Mouse (Mus musculus): Measurements from ENCODE around the gene Luzp2. TPM values are rescaled to one million over a fixed set of nuclear protein-coding genes. Genes with fewer than 3 reads are reported as not detected.

The Luzp2 gene
- under 1 TPM; 0.07 to 0.12 (median 0.09) TPM for total RNA-seq (2022)

DNA sequence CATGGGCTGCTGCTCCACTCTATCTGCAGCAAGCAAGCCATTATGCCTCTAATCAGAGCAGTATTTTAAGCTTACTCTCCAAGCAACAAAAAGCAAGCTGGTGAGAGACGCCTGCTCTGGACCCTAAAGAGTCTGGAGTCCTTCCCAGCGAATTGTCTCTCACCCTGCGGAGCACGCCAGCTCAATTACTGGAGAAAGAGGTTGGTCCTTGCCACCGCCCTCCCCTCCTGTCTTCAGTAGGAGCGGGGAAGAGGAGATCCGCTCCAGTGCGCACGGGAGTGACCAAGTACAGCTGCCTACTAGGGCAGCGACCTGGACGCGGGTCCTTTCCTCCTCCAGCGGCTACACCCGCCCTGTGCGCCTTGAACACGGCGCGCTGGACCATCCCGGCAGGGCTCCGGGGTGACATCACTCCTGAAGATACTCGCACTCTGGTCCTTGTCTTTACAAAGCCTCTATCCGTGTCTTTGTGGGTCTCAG lies at the start of gene Luzp2:
Gene Luzp2, plus strand, starts transcription at position 127 of the 480 bp plus-strand sequence.
- DNase-seq (ENCODE audit: low spot score in 2 of 2) = no peak

GRCm38 (mm10) chr7:54787456-54787855 lies 47.8 kb upstream of the Luzp2 start:
- no peak for DNase-seq (ENCODE audit: low spot score in 2 of 2)

GRCm38 (mm10) chr7:54818606-54819005 lies 16.7 kb upstream of the Luzp2 start:
- DNase-seq (ENCODE audit: low spot score in 2 of 2) = no peak

DNA sequence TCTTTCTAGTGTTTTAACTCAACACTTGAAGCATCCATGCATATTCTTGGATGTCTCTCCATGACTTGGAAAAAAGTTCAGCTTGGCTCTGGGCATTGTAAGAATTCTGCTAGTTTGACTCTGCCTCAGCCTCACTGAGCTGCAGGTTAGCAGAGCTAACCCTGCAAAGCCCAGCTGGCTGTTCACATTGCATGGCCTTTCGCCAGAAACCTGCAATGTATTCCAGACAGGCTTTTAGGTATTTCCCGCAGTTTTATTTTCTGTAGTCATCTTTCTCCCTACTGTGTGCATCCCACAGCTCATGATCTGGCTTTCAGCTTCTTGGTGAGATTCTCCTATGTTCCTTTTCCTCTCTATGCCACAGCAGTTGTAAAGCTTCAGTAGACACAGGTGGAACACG lies 6.5 kb upstream of the Luzp2 start:
- DNase-seq (ENCODE audit: low spot score in 2 of 2) = no peak

GRCm38 (mm10) chr7:54835911-54836352 lies 634 bp downstream of the Luzp2 start:
- no peak for DNase-seq (ENCODE audit: low spot score in 2 of 2)

DNA sequence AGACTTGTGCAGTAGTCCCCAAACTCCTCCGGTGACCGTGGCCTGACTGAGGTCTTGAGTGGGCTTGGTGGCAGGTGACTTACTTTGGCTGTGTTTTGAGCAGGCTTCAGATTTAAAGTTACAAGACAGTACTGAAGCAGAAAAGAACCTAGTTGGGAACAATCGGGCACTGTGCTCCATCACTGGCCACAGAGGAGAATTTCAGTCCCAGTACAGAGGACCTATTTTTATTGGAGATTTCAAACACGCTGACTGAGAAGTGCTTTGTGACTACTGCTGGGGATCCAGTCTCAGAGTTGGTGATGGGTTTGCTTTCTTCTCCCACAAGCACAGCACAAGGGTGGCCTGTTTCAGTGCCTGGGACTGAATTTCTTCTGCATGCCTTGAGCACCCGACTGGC lies 1.1 kb downstream of the Luzp2 start:
- no peak for DNase-seq (ENCODE audit: low spot score in 2 of 2)

- DNase-seq (ENCODE audit: low spot score in 2 of 2) = no peak
These were observed 7.6 kb downstream of the Luzp2 start for GRCm38 (mm10) chr7:54842807-54843335.

DNA sequence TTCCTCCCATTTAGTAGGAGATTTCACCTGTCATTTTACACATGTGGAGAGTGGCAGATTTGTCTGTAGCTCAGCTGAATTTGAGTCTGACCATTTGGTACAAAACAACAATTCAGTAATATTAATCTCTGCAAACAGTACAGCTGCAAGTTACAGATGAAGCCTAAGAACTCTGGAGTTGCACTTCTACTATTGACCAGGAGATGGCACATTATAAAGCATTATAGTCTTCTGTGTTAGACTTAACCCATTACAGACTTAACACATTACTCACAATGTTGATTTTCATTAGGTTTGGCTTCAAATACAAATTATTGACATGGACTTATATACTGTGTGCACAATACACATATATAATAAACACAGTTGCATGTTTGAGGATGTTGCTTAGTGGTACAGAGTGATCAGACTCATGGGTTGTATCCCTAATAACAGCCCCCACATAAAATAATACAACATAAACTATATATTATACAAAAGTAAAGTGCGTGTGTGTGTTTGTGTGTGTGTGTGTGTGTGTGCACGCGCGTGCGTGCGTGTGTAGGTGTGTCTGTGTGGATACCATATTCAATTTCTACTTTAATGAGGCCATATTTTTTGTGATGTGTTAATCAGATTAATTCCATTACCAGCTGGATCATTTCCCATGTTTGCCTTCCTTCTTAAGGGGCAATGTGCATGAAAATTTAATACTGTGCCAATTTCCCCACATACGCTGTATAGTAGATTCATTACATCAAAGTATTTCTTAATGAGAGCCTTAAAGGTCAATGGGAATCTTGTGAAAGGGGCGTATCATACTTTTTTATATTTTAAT lies 10.8 kb downstream of the Luzp2 start:
- DNase-seq (ENCODE audit: low spot score in 2 of 2) = no peak

DNA sequence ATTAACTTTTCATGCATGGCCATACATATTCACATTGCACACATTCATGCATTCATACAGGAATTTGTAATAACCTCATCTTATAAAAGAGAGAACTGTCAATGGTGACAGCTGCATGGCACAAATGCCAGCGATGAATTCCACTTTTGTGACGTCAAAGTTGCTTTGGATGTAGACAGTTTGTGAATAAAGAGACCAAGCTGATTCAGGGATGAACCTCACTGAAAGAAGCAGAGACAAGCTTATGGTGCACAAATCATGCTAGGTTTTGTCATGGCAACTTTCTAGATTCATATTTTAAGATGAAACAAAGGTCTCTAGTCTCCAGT lies 11.4 kb downstream of the Luzp2 start:
- DNase-seq (ENCODE audit: low spot score in 2 of 2) = no peak

DNA sequence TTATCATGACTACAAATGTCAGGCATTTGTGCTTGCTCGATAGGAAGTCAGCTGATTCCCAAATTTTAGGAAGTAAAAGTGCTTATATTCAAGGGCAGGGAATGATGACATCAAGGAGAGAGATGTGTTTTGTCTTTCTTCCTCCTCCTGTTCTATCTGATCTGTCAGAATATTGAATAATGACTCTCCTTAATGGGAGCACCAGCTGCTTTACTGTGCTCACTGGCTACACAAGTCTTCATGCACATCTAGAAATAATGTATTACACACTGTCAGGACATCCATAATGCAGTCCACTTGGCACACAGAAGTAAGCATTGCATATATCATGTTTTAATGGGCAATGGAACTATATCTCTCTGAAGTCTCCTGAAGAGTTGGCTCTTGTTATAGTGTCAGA lies 17.6 kb downstream of the Luzp2 start:
- DNase-seq (ENCODE audit: low spot score in 2 of 2) = no peak

DNA sequence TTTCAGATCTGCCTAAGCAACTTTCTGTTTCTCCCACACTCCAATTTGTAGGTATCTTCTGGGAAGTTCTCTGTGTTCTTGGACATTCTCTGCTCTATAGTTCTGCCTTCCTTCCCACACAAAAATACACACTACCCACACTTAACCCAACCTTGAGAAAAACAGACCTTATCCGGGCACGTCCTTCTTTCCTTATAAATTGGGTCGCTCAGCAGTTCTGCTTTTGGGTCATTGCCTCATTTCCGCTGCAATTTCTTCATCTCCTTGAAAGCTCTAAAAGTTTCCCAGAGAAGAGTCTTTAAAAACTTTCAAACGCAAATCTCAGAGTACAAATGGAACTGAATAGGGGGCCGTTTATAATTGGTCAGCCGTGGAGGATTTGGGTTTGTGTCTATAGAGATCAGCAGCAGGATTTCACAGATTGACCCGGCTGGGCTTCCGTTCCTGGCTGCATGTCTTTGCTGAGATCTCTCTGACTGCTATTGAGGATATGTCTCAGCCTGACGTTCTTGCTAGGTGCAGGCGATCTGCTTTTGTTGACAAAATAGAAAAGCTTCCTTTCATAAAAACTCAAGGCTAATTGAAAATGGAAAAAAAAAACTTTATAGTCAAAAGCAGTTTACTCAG lies 26.0 kb downstream of the Luzp2 start:
- DNase-seq (ENCODE audit: low spot score in 2 of 2) = no peak

- no peak for DNase-seq (ENCODE audit: low spot score in 2 of 2)
These were observed 43.8 kb downstream of the Luzp2 start for GRCm38 (mm10) chr7:54878928-54879644.

GRCm38 (mm10) chr7:54893709-54894627 lies 58.7 kb downstream of the Luzp2 start:
- no peak for DNase-seq (ENCODE audit: low spot score in 2 of 2)

DNA sequence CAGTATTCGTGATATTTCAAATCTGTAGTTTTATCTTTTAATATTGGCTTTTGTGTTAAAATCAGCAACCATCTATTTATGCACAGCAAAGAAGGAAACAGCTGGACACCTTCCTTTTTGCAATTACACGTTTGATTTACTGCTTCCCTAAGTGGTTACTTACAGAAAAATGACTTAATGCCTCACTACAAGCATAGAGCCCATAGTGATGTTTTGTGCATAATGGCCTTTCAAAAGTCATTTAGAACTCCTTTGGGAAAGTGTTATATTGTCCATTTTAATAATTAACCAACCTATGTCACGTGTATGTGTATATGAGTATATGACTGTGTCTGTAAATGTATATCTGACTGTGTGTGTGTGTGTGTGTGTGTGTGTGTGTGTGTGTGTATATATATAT lies 63.3 kb downstream of the Luzp2 start:
- no peak for DNase-seq (ENCODE audit: low spot score in 2 of 2)

DNA sequence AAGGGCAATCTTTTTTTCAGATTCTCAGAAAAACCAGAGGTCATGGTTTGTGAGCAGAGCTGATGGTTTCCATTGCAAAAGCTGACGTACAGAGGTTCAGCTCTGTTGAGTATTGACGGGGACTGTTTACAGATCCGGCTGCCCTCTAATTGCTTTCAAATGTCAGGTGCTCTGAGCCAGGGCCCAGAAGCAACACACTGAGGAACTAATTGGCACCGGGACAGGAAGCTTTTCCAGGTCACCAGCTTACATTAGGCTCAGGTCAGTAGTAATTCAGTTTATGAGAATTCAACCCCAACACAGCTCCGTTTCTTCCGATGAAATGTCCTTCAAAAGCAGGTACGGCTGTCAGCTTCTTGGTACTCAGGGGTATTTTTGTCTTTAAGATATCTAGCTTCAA lies 74.7 kb downstream of the Luzp2 start:
- no peak for DNase-seq (ENCODE audit: low spot score in 2 of 2)

DNA sequence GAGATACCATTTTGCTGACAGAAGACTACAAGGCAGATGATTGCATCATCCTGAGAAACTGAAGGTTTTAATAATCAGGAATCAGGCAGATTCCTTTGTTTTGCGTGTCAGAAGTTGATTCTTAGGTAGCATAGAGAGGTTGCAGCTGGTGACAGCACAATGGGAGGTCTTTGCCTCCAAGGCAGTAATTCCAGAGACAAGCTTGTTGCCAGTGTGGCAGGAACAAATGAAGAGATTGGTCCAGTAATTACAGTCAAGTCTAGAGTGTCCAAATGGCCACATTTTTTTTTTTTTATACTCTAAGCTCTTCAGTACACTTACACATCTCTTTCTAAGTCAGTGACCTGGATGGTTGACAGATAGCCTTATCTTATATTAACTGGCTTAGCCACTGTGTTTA lies 78.7 kb downstream of the Luzp2 start:
- DNase-seq (ENCODE audit: low spot score in 2 of 2) = no peak

DNA sequence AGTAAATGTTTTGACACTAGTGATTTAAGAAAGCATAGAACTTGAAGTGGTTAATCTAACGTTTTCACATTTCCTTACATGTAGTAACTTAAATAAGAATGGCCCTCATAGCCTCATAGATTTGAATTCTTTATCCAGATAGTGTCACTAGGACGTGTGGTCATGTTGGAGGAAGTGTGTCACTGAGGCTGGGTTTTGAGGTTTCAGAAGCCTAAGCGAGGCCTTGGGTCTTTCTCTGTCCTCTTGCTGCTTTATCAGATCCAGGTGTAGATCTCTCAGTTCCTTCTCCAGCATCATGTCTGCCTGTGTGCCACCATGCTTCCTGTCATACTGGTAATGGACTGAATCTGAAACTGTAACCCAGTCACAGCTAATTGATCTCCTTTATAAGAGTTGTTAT lies 86.7 kb downstream of the Luzp2 start:
- no peak for DNase-seq (ENCODE audit: low spot score in 2 of 2)

DNA sequence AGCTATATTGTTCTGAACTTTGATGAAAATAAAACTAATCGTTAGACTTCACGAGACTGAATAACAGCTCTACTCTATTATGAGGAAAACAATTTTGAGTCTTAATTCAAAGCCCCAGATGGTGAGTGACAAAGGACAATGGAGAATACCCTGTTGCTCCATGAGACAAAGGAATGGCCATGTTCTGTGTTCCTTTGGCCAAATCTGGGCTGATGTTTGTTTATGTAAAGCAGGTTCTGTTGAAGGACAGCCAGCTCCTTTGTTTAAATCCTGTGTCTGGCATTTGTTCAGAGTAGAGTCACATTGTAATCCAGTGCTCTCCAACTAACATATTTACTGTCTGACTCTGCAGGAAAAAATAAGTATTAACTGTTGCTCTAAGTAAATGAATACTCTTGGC lies 121.5 kb downstream of the Luzp2 start:
- DNase-seq (ENCODE audit: low spot score in 2 of 2) = no peak

- no peak for DNase-seq (ENCODE audit: low spot score in 2 of 2)
These were observed 127.4 kb downstream of the Luzp2 start for GRCm38 (mm10) chr7:54962678-54963077.

DNA sequence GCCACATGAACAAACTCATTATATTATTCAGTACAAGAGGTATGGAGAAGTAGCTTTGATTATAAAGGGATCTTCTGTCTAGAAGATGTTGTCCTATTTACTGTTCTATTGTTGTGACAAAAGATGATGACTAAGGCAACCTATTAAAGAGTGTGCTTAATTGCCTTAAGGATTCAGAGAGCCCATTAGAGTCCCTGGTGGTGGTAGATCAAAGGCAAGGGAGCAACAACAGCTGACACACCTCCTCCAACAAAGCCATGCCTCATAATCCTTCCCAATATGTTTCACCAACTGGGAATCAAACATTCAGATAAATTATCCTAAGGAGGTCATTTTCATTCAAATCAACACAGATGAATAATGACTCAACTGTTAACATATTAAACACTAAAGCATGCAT lies 142.1 kb downstream of the Luzp2 start:
- DNase-seq (ENCODE audit: low spot score in 2 of 2) = no peak

- no peak for DNase-seq (ENCODE audit: low spot score in 2 of 2)
These were observed 145.3 kb downstream of the Luzp2 start for GRCm38 (mm10) chr7:54980585-54980984.
